Mouse (Mus musculus): ENCODE measurements around the gene Tardbp. TPM values are rescaled to one million over a fixed set of nuclear protein-coding genes. Genes with fewer than 3 reads are reported as not detected.
A peak's percentile ranks its signal among the peaks of the same experiment; 100 is the strongest.

Gene Tardbp
- polyA plus RNA-seq, 1 experiment from 2014 or later: 118 TPM

DNA sequence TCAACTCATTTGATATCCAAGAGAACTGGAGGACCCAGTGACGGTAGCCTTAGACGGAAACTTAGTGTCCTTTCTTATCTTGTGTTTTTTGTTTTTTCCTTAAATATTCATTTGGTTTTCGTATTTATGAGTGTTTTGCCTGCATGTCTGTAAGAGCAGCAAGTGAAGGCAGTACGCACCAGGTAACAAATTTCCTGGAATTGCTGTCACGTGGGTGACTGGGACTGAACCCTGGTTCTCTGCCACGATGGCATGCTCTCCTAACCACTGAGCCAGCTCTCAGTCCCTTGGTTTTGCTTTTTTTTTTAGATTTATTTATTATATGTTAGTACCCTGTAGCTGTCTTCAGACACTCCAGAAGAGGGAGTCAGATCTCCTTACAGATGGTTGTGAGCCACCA, 18.1 kb upstream of the Tardbp start:
- Histone ChIP-seq H3K4me1 (ENCODE audit: control insufficient read depth, insufficient read depth, low read length) (no peaks in the 10 kb centered on the region), H3K9ac (ENCODE audit: low read depth, low read length) (no peak overlapping the region), H3K4me3 (ENCODE audit: low read depth, low read length) (no peak overlapping the region), H3K4me2 (no peak overlapping the region), H3K27me3 (ENCODE audit: control insufficient read depth, insufficient read depth, low read length) (no peaks in the 10 kb centered on the region), H3K36me3 (ENCODE audit: control insufficient read depth, insufficient read depth, low read length) (no peaks in the 10 kb centered on the region), H3K9me3 (replicated peaks; ENCODE audit: control insufficient read depth, low read length) (no peaks in the 10 kb centered on the region), H3K27ac (ENCODE audit: low read depth, low read length) (no peak overlapping the region)
- ATAC-seq (replicated peaks; ENCODE audit: insufficient number of reproducible peaks, low FRiP score, low TSS enrichment): no peak
- WGBS (ENCODE audit: insufficient replicate concordance): 79% methylated on average over 6 of the region's 6 CpGs

DNA sequence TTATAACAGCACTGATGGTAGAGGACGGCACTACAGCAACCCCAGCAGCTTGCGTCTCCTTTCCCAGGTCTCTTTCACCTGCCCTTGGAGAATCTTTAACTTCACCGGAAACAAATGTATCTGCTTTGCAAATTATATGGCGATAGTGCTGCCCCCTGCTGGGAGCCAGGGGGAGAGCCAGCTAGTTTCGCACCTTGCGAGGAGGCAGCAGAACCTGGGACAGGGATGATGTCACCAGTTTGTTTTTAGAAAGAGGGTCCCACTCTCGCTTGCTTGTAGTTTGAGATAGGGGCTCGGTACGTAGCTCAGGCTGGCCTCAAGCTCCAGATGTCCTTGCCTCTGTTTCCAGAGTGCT, 17.3 kb upstream of the Tardbp start:
- no peak for ATAC-seq (replicated peaks; ENCODE audit: insufficient number of reproducible peaks, low FRiP score, low TSS enrichment)
- no peak overlapping the region for H3K9ac ChIP-seq (ENCODE audit: low read depth, low read length)

DNA sequence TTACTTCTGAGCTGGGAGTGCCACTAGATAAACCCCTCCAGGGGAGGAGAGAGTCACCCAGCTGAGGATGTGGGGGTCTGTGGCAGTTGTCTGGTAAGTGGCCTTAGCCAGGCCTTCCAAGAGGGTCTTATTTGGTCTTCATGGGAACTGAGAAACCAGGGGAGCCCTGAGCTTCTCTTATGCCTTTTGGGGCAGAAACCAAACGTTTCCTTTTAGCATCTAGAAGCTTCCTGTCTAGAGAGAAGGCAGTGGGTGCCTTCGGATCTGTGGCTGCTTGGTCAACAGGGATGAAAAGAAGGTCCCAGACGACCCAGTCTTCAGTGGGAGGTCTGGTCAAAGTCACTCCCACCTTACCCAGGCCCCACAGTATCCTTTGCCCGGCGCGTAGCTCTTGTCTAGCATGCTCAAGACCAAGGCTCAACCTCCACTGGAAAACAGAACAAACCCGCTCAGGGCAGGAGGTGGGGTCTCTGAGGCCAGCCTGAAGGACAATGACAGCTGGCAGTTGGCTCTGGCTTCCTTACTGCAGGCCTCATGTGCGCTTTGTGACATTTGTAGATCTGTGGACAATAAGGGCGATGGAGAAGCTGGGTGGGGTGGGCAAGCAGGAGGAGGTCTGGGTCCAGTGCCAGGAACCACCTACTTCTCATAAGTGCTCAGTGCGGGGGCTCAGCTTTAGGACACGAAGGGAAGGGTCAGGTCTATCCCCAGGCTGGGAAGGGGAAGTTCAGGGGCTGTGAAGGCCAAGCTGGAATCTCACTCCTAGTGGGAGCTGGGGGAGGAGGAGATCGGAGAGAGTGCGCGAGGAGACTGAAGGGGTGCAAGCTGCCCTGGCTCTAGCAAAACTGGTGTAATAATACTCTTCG, 16.7 kb upstream of the Tardbp start, which contains the start of gene Gm572:
TSS of gene Gm572 (plus strand) at position 27 of the 866 bp plus-strand sequence.
- H3K9me3 ChIP-seq (replicated peaks; ENCODE audit: control insufficient read depth, low read length): no peaks in the 10 kb centered on the region
- no peaks in the 10 kb centered on the region for H3K36me3 ChIP-seq (ENCODE audit: control insufficient read depth, insufficient read depth, low read length)
- H3K9ac ChIP-seq (ENCODE audit: low read depth, low read length): no peak within 1 kb of the TSS
- H3K4me2 ChIP-seq: peak within 1 kb of the TSS; percentile 56
- H3K4me1 ChIP-seq (ENCODE audit: control insufficient read depth, insufficient read depth, low read length): no peaks in the 10 kb centered on the region
- H3K27me3 ChIP-seq (ENCODE audit: control insufficient read depth, insufficient read depth, low read length): no peaks in the 10 kb centered on the region
- ATAC-seq (replicated peaks; ENCODE audit: insufficient number of reproducible peaks, low FRiP score, low TSS enrichment): 0 out of 2 replicates have a peak, but pooled peaks have one; percentile 29
- peak within 1 kb of the TSS; percentile 20; the same call in 1 of the 2 replicates for H3K4me3 ChIP-seq (ENCODE audit: low read depth, low read length)
- WGBS (ENCODE audit: insufficient replicate concordance): 52% methylated on average over 15 of the region's 15 CpGs
- H3K27ac ChIP-seq (ENCODE audit: low read depth, low read length): no peak within 1 kb of the TSS

More for the DNA sequence above, 17.3 kb upstream of the Tardbp start:
- no peaks in the 10 kb centered on the region for H3K27me3 ChIP-seq (ENCODE audit: control insufficient read depth, insufficient read depth, low read length)
- no peak overlapping the region for H3K27ac ChIP-seq (ENCODE audit: low read depth, low read length)
- no peaks in the 10 kb centered on the region for H3K9me3 ChIP-seq (replicated peaks; ENCODE audit: control insufficient read depth, low read length)
- peak overlapping the region; percentile 20; the same call in 1 of the 2 replicates for H3K4me3 ChIP-seq (ENCODE audit: low read depth, low read length)
- H3K4me1 ChIP-seq (ENCODE audit: control insufficient read depth, insufficient read depth, low read length): no peaks in the 10 kb centered on the region
- no peaks in the 10 kb centered on the region for H3K36me3 ChIP-seq (ENCODE audit: control insufficient read depth, insufficient read depth, low read length)
- WGBS (ENCODE audit: insufficient replicate concordance): 2% methylated on average over 9 of the region's 9 CpGs
- peak overlapping the region; percentile 56 for H3K4me2 ChIP-seq

GRCm38 (mm10) chr4:148641121-148641520, 14.3 kb upstream of the Tardbp start:
- WGBS (ENCODE audit: insufficient replicate concordance): 74% methylated on average over 5 of the region's 5 CpGs

DNA sequence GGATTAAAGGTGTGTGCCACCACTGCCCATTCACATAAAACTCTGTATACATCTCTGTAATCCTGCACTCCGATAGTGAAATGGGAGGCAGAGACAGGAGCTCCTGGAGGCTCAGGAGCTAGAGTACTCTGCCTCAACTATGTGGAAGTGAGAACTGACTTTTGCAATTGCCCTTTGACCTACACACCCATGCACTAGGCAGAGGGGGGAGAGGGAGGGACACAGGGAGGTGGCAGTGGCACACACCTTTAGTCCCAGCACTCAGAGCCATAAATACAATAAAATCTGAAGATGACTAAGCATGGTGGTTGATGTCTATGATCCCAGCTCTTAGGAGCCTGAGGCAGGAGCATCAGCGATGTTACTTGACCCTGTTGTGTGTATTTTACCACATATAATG, 12.6 kb upstream of the Tardbp start:
- WGBS (ENCODE audit: insufficient replicate concordance): 73% methylated on average over 2 of the region's 2 CpGs
- no peaks in the 10 kb centered on the region for H3K36me3 ChIP-seq (ENCODE audit: control insufficient read depth, insufficient read depth, low read length)

More at GRCm38 (mm10) chr4:148641121-148641520, 14.3 kb upstream of the Tardbp start:
- Histone ChIP-seq H3K4me3 (ENCODE audit: low read depth, low read length) (no peak overlapping the region), H3K27ac (ENCODE audit: low read depth, low read length) (no peak overlapping the region), H3K9me3 (replicated peaks; ENCODE audit: control insufficient read depth, low read length) (no peaks in the 10 kb centered on the region), H3K4me1 (ENCODE audit: control insufficient read depth, insufficient read depth, low read length) (no peaks in the 10 kb centered on the region), H3K9ac (ENCODE audit: low read depth, low read length) (no peak overlapping the region), H3K27me3 (ENCODE audit: control insufficient read depth, insufficient read depth, low read length) (no peaks in the 10 kb centered on the region), H3K36me3 (ENCODE audit: control insufficient read depth, insufficient read depth, low read length) (no peaks in the 10 kb centered on the region), H3K4me2 (no peak overlapping the region)
- no peak for ATAC-seq (replicated peaks; ENCODE audit: insufficient number of reproducible peaks, low FRiP score, low TSS enrichment)

DNA sequence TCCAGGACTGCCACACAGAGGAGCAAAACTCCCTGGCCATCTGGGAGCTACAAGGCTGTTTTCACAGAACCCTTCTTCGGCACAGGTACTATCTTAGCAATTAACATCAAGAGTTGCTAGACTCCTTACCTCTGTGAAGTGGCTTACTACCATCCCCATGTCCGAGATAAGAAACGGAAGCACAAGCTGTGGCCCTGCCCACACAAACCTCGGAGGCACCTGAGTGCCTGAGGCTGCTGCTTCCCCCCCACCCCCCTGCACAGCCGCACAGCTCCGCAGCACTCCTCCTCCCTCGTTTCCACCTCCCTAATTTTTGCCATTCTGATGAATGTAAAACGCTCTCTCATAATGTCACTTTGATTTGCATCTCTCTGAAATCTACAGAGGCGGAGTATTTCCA, 11.5 kb upstream of the Tardbp start:
- no peak overlapping the region for H3K9ac ChIP-seq (ENCODE audit: low read depth, low read length)
- H3K27ac ChIP-seq (ENCODE audit: low read depth, low read length): no peak overlapping the region
- no peaks in the 10 kb centered on the region for H3K36me3 ChIP-seq (ENCODE audit: control insufficient read depth, insufficient read depth, low read length)
- WGBS (ENCODE audit: insufficient replicate concordance): 50% methylated on average over 9 of the region's 9 CpGs
- H3K4me1 ChIP-seq (ENCODE audit: control insufficient read depth, insufficient read depth, low read length): no peaks in the 10 kb centered on the region
- H3K9me3 ChIP-seq (replicated peaks; ENCODE audit: control insufficient read depth, low read length): no peaks in the 10 kb centered on the region
- H3K4me3 ChIP-seq (ENCODE audit: low read depth, low read length): no peak overlapping the region
- no peaks in the 10 kb centered on the region for H3K27me3 ChIP-seq (ENCODE audit: control insufficient read depth, insufficient read depth, low read length)
- no peak overlapping the region for H3K4me2 ChIP-seq
- no peak for ATAC-seq (replicated peaks; ENCODE audit: insufficient number of reproducible peaks, low FRiP score, low TSS enrichment)

More for the DNA sequence above, 12.6 kb upstream of the Tardbp start:
- no peaks in the 10 kb centered on the region for H3K27me3 ChIP-seq (ENCODE audit: control insufficient read depth, insufficient read depth, low read length)
- no peak overlapping the region for H3K27ac ChIP-seq (ENCODE audit: low read depth, low read length)
- ATAC-seq (replicated peaks; ENCODE audit: insufficient number of reproducible peaks, low FRiP score, low TSS enrichment): no peak
- no peak overlapping the region for H3K4me3 ChIP-seq (ENCODE audit: low read depth, low read length)
- no peaks in the 10 kb centered on the region for H3K4me1 ChIP-seq (ENCODE audit: control insufficient read depth, insufficient read depth, low read length)
- H3K9ac ChIP-seq (ENCODE audit: low read depth, low read length): no peak overlapping the region
- H3K4me2 ChIP-seq: no peak overlapping the region
- no peaks in the 10 kb centered on the region for H3K9me3 ChIP-seq (replicated peaks; ENCODE audit: control insufficient read depth, low read length)

DNA sequence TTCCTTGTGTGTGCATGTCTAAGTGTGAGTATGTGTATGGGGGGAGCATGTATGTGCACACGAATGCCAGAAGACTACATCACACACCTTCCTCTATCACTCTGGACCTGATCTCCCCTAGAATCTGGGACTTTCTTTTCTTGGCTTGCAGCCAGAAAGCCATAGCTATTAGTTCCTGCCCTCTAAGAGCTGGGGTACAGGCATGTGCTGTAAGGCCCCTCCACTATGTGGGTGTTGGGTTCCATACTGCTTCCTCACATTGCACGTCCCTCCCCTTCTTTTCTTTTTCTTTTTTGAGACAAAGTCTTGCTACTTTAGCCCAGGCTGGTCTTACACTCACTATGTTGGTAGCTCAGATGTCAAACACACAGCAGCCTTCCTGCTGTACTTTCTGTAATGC, 8.5 kb upstream of the Tardbp start:
- 81% methylated on average over 2 of the region's 2 CpGs for WGBS (ENCODE audit: insufficient replicate concordance)
- no peak for ATAC-seq (replicated peaks; ENCODE audit: insufficient number of reproducible peaks, low FRiP score, low TSS enrichment)
- H3K4me2 ChIP-seq: no peak overlapping the region

GRCm38 (mm10) chr4:148633395-148634061, 6.7 kb upstream of the Tardbp start:
- ATAC-seq (replicated peaks; ENCODE audit: insufficient number of reproducible peaks, low FRiP score, low TSS enrichment): no peak
- H3K4me2 ChIP-seq: no peak overlapping the region
- no peak overlapping the region for H3K9ac ChIP-seq (ENCODE audit: low read depth, low read length)
- H3K36me3 ChIP-seq (ENCODE audit: control insufficient read depth, insufficient read depth, low read length): no peaks in the 10 kb centered on the region
- no peaks in the 10 kb centered on the region for H3K9me3 ChIP-seq (replicated peaks; ENCODE audit: control insufficient read depth, low read length)
- no peak overlapping the region for H3K27ac ChIP-seq (ENCODE audit: low read depth, low read length)
- no peaks in the 10 kb centered on the region for H3K27me3 ChIP-seq (ENCODE audit: control insufficient read depth, insufficient read depth, low read length)
- 58% methylated on average over 2 of the region's 2 CpGs for WGBS (ENCODE audit: insufficient replicate concordance)
- H3K4me3 ChIP-seq (ENCODE audit: low read depth, low read length): no peak overlapping the region
- no peaks in the 10 kb centered on the region for H3K4me1 ChIP-seq (ENCODE audit: control insufficient read depth, insufficient read depth, low read length)

More for the DNA sequence above, 8.5 kb upstream of the Tardbp start:
- H3K9me3 ChIP-seq (replicated peaks; ENCODE audit: control insufficient read depth, low read length): no peaks in the 10 kb centered on the region
- H3K27ac ChIP-seq (ENCODE audit: low read depth, low read length): no peak overlapping the region
- H3K9ac ChIP-seq (ENCODE audit: low read depth, low read length): no peak overlapping the region
- no peaks in the 10 kb centered on the region for H3K4me1 ChIP-seq (ENCODE audit: control insufficient read depth, insufficient read depth, low read length)
- H3K27me3 ChIP-seq (ENCODE audit: control insufficient read depth, insufficient read depth, low read length): no peaks in the 10 kb centered on the region
- H3K4me3 ChIP-seq (ENCODE audit: low read depth, low read length): no peak overlapping the region
- no peaks in the 10 kb centered on the region for H3K36me3 ChIP-seq (ENCODE audit: control insufficient read depth, insufficient read depth, low read length)
